Mouse (Mus musculus) myocyte (in vitro differentiated cells): ENCODE data around the gene Prr12. TPM values are rescaled to one million over a fixed set of nuclear protein-coding genes. Genes with fewer than 3 reads are reported as not detected.

Source experiments
- H3K27me3 ChIP-seq: one replicate; pipeline ENCODE4 v1.6.1; 2011; ENCODE audit not compliant: control insufficient read depth, insufficient read depth, insufficient read length
- H3K36me3 ChIP-seq: one replicate; pipeline ENCODE4 v1.6.1; 2011; ENCODE audit not compliant: control insufficient read depth, insufficient read depth
- H3K4me2 ChIP-seq: one replicate; pipeline ENCODE4 v1.6.1; 2011; ENCODE audit warnings: low read depth, control low read depth
- H3K4me3 ChIP-seq: one replicate; pipeline ENCODE4 v1.5.1; 2011; ENCODE audit warnings: mild to moderate bottlenecking, control low read depth, moderate library complexity
- H3K79me2 ChIP-seq: one replicate; pipeline ENCODE4 v1.6.1; 2011; ENCODE audit not compliant: control insufficient read depth, insufficient read depth
- H3ac ChIP-seq: one replicate; pipeline ENCODE4 v1.6.1; 2011; ENCODE audit not compliant: control insufficient read depth, insufficient read length
- CEBPB ChIP-seq: IDR thresholded peaks from 2 replicates; pipeline ENCODE4 v1.6.1; 2011; ENCODE audit warnings: mild to moderate bottlenecking, moderate library complexity; ENCODE audit not compliant: poor library complexity, insufficient read depth, severe bottlenecking
- E2F4 ChIP-seq: IDR thresholded peaks from one replicate; pipeline ENCODE4 v1.6.1; 2011; ENCODE audit warnings: mild to moderate bottlenecking, control low read depth, moderate library complexity; ENCODE audit not compliant: insufficient read depth
- MAX ChIP-seq: IDR thresholded peaks from one replicate; pipeline ENCODE4 v1.6.1; 2011; ENCODE audit warnings: low read depth, mild to moderate bottlenecking, control low read depth
- MYOD1 ChIP-seq, 3 experiments: IDR thresholded peaks; one replicate each; pipeline ENCODE4 v1.6.1; 2011; ENCODE audit warnings: control low read depth in 2 of 3, low read depth in 2 of 3, mild to moderate bottlenecking in 2 of 3, moderate library complexity in 1 of 3; ENCODE audit not compliant: insufficient read length in 2 of 3, control insufficient read depth in 1 of 3
- MYOG ChIP-seq, 3 experiments: IDR thresholded peaks; one replicate each; pipeline ENCODE4 v1.6.1; 2011; ENCODE audit warnings: control low read depth in 2 of 3, low read depth in 2 of 3, mild to moderate bottlenecking in 2 of 3; ENCODE audit not compliant: insufficient read length in 2 of 3, control insufficient read depth in 1 of 3, insufficient read depth in 1 of 3
- POLR2A ChIP-seq: IDR thresholded peaks from one replicate; pipeline ENCODE4 v1.6.1; 2011; ENCODE audit warnings: low read depth, mild to moderate bottlenecking, control low read depth, moderate library complexity; ENCODE audit not compliant: insufficient read length
- POLR2AphosphoS2 ChIP-seq: IDR thresholded peaks from one replicate; pipeline ENCODE4 v1.6.1; 2011; ENCODE audit warnings: low read depth, control low read depth; ENCODE audit not compliant: insufficient read length
- REST ChIP-seq: IDR thresholded peaks from one replicate; pipeline ENCODE4 v1.6.1; 2011; ENCODE audit warnings: mild to moderate bottlenecking, control low read depth, moderate library complexity; ENCODE audit not compliant: insufficient read depth, insufficient read length
- SRF ChIP-seq: IDR thresholded peaks from one replicate; pipeline ENCODE4 v1.6.1; 2011; ENCODE audit warnings: low read depth; ENCODE audit not compliant: control insufficient read depth, insufficient read length
- TCF12 ChIP-seq: IDR thresholded peaks from one replicate; pipeline ENCODE4 v1.6.1; 2011; ENCODE audit warnings: mild to moderate bottlenecking, control low read depth; ENCODE audit not compliant: poor library complexity, insufficient read depth, severe bottlenecking
- TCF3 ChIP-seq: IDR thresholded peaks from one replicate; pipeline ENCODE4 v1.6.1; 2011; ENCODE audit warnings: low read depth, control low read depth; ENCODE audit not compliant: insufficient read length
- USF1 ChIP-seq: IDR thresholded peaks from one replicate; pipeline ENCODE4 v1.6.1; 2011; ENCODE audit warnings: low read depth, mild to moderate bottlenecking, control low read depth, moderate library complexity
- polyA plus RNA-seq: library from polyadenylated mRNA; unstranded; fragments of >200 nt; fragmentation: generic; extraction: Trizol; gene quantifications from one replicate; pipeline ENCODE4 v1.2.1, GENCODE M21; 2012; ENCODE audit warnings: missing spikeins

The Prr12 gene
- polyA plus RNA-seq, 1 experiment: 10.2 TPM

GRCm38 (mm10) chr7:45048001-45048890 lies 4.4 kb downstream of the Prr12 start:
- no peak overlapping the region for H3ac ChIP-seq
- H3K4me3 ChIP-seq: no peak overlapping the region
- TF ChIP-seq CEBPB (no peak), USF1 (no peak), E2F4 (no peak), MYOG (IDR thresholded peaks at IDR 0.05; ENCODE audit: control insufficient read depth in 1 of 3, insufficient read depth in 1 of 3, insufficient read length in 2 of 3, low read depth in 2 of 3) (no peak), TCF3 (no peak), POLR2AphosphoS2 (no peak), MYOD1 (IDR thresholded peaks at IDR 0.05; ENCODE audit: control insufficient read depth in 1 of 3, insufficient read length in 2 of 3, low read depth in 2 of 3) (no peak), POLR2A (no peak), SRF (no peak), MAX (no peak), TCF12 (no peak), REST (no peak)
- H3K27me3 ChIP-seq: no peaks in the 10 kb centered on the region
- H3K79me2 ChIP-seq: peaks cover 13% of the 10 kb centered on the region
- H3K4me2 ChIP-seq: no peak overlapping the region
- peaks cover 9% of the 10 kb centered on the region for H3K36me3 ChIP-seq

GRCm38 (mm10) chr7:45047491-45047890 lies 5.2 kb downstream of the Prr12 start:
- H3K4me2 ChIP-seq: no peak overlapping the region
- no peak overlapping the region for H3K4me3 ChIP-seq
- no peak overlapping the region for H3ac ChIP-seq
- H3K27me3 ChIP-seq: no peaks in the 10 kb centered on the region
- peaks cover 13% of the 10 kb centered on the region for H3K79me2 ChIP-seq
- no peak for TF ChIP-seq TCF12
- no peak for TF ChIP-seq E2F4
- TF ChIP-seq MYOD1 (IDR thresholded peaks at IDR 0.05; ENCODE audit: control insufficient read depth in 1 of 3, insufficient read length in 2 of 3, low read depth in 2 of 3): no peak
- no peak for TF ChIP-seq POLR2AphosphoS2
- TF ChIP-seq MAX: no peak
- TF ChIP-seq REST: no peak
- TF ChIP-seq POLR2A: no peak
- TF ChIP-seq MYOG (IDR thresholded peaks at IDR 0.05; ENCODE audit: control insufficient read depth in 1 of 3, insufficient read depth in 1 of 3, insufficient read length in 2 of 3, low read depth in 2 of 3): no peak
- TF ChIP-seq USF1: no peak
- no peak for TF ChIP-seq SRF
- TF ChIP-seq TCF3: no peak
- no peak for TF ChIP-seq CEBPB
- H3K36me3 ChIP-seq: peaks cover 9% of the 10 kb centered on the region

GRCm38 (mm10) chr7:45046853-45047350 lies 5.8 kb downstream of the Prr12 start:
- no peak overlapping the region for H3ac ChIP-seq
- H3K27me3 ChIP-seq: no peaks in the 10 kb centered on the region
- TF ChIP-seq MYOG (IDR thresholded peaks at IDR 0.05; ENCODE audit: control insufficient read depth in 1 of 3, insufficient read depth in 1 of 3, insufficient read length in 2 of 3, low read depth in 2 of 3) (no peak), POLR2A (no peak), E2F4 (no peak), MYOD1 (IDR thresholded peaks at IDR 0.05; ENCODE audit: control insufficient read depth in 1 of 3, insufficient read length in 2 of 3, low read depth in 2 of 3) (no peak), USF1 (no peak), MAX (no peak), SRF (no peak), TCF3 (no peak), POLR2AphosphoS2 (no peak), CEBPB (no peak), REST (no peak)
- H3K4me2 ChIP-seq: no peak overlapping the region
- H3K79me2 ChIP-seq: peaks cover 9% of the 10 kb centered on the region
- peaks cover 9% of the 10 kb centered on the region for H3K36me3 ChIP-seq
- H3K4me3 ChIP-seq: no peak overlapping the region

GRCm38 (mm10) chr7:45045741-45046140 lies 6.9 kb downstream of the Prr12 start:
- TF ChIP-seq TCF3 (no peak), MAX (no peak), MYOD1 (IDR thresholded peaks at IDR 0.05; ENCODE audit: control insufficient read depth in 1 of 3, insufficient read length in 2 of 3, low read depth in 2 of 3) (no peak), TCF12 (no peak), POLR2AphosphoS2 (no peak), REST (no peak), SRF (no peak), POLR2A (no peak), MYOG (IDR thresholded peaks at IDR 0.05; ENCODE audit: control insufficient read depth in 1 of 3, insufficient read depth in 1 of 3, insufficient read length in 2 of 3, low read depth in 2 of 3) (no peak), CEBPB (no peak), USF1 (no peak), E2F4 (no peak)
- H3K36me3 ChIP-seq: peaks cover 14% of the 10 kb centered on the region

More at GRCm38 (mm10) chr7:45045741-45046140, 6.9 kb downstream of the Prr12 start:
- no peak overlapping the region for H3ac ChIP-seq
- no peaks in the 10 kb centered on the region for H3K27me3 ChIP-seq
- no peak overlapping the region for H3K4me3 ChIP-seq
- no peak overlapping the region for H3K4me2 ChIP-seq
- no peaks in the 10 kb centered on the region for H3K79me2 ChIP-seq
